Mouse (Mus musculus): ENCODE data around the gene Gps2.

GRCm38 (mm10) chr11:69961841-69962240 lies 48.2 kb downstream of the Gps2 start:
- no peak for TF ChIP-seq POLR2A (IDR thresholded peaks at IDR 0.05; ENCODE audit: insufficient read length, low read depth)
- TF ChIP-seq USF1 (IDR thresholded peaks at IDR 0.05; ENCODE audit: low read depth): no peak
- TF ChIP-seq CEBPB (IDR thresholded peaks at IDR 0.05; ENCODE audit: insufficient read depth, poor library complexity, severe bottlenecking): no peak
- no peak for TF ChIP-seq POLR2AphosphoS2 (IDR thresholded peaks at IDR 0.05; ENCODE audit: insufficient read length, low read depth)
- TF ChIP-seq MAX (IDR thresholded peaks at IDR 0.05; ENCODE audit: low read depth): no peak
- no peak for TF ChIP-seq SRF (IDR thresholded peaks at IDR 0.05; ENCODE audit: control insufficient read depth, insufficient read length, low read depth)

All from myocyte (in vitro differentiated cells).